Mouse (Mus musculus): Measurements from ENCODE around the gene Blm. TPM values are rescaled to one million over a fixed set of nuclear protein-coding genes. Genes with fewer than 3 reads are reported as not detected.

Blm gene
- polyA plus RNA-seq, 1 experiment from 2014 or later, result 23.3 TPM

DNA sequence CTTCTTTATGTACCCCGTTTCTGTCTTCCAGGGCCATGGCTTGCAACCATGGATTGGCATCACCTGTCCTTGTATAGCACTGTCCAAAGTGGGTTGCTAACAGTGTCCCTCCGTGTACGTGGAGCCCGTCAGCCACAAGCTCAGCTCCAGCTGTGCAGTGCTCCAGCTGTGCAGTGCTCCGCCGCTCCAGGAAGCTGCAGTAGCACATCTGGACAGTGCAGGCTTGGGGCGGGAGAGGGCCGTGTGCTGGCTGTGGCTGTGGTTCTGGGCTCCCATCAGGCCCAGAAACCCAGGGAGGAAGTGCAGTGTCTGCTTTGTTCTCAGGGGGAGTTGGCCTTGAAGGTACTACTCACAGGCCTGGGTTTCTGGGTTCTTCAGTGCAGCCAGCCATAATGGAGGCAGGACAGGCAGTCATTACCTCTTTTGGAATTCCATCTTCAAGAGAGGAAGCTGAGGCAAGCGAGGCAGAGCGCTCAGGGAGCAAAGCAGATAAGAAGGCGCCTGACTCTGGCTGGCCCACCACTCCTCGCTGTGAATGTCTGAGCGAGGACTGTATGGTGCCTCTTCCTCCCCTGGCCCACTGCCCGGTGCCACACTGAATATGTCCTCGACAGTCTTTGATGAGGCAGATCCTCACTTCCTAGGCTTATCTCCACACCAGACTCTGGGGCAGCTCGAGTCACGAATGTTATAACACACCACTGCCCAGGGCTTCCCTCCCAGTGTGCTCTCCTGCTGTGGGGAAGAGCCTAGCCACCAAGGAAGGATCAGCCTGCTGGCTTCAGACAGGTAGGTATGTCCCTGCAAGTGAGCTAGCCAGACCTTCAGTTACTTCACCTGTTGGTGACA lies 90.3 kb downstream of the Blm start:
- ATAC-seq (replicated peaks; ENCODE audit: low FRiP score, low TSS enrichment, low read depth) (no peak), DNase-seq (ENCODE audit: low spot score) (no peak)
- peaks cover 23% of the 10 kb centered on the region; the same call in 1 of the 2 replicates for H3K4me1 ChIP-seq (replicated peaks; ENCODE audit: control insufficient read depth, insufficient read depth, low read length)
- H3K27ac ChIP-seq (ENCODE audit: low read depth), result no peak overlapping the region
- H3K36me3 ChIP-seq (ENCODE audit: control insufficient read depth, insufficient read depth, low read length), result no peaks in the 10 kb centered on the region
- no peak overlapping the region for H3K4me3 ChIP-seq (ENCODE audit: low read depth, low read length)
- H3K27me3 ChIP-seq (replicated peaks; ENCODE audit: control insufficient read depth, insufficient read depth, low read length), result no peaks in the 10 kb centered on the region
- 58% methylated on average over 17 of the region's 17 CpGs for WGBS
- no peak overlapping the region for H3K9ac ChIP-seq (ENCODE audit: low read length)
- H3K9me3 ChIP-seq (ENCODE audit: control insufficient read depth, low read length), result no peaks in the 10 kb centered on the region
- no peak overlapping the region for H3K4me2 ChIP-seq (ENCODE audit: low read length)

DNA sequence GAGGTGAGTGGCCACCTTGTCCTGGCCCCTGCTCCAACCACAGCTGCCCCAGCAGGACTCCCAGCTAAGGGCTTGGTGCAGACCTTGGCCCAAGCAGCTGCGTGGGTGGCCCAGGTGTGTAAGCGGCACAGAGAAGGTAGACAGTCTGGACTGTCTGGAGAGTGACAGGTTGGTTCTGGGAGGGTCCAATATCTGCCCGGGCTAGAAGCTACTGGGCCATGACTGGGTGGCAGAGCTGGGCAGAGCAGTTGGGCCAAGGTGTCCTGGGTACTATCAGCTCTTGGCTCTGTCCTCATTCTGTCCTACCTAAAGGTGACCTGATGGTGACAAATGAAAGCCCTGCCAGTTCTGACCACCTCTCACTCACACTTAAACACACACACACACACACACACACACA lies 91.8 kb downstream of the Blm start:
- no peak overlapping the region for H3K4me3 ChIP-seq (ENCODE audit: low read depth, low read length)
- H3K27ac ChIP-seq (ENCODE audit: low read depth), result no peak overlapping the region
- DNase-seq (ENCODE audit: low spot score) (no peak), ATAC-seq (replicated peaks; ENCODE audit: low FRiP score, low TSS enrichment, low read depth) (no peak)
- H3K4me1 ChIP-seq (replicated peaks; ENCODE audit: control insufficient read depth, insufficient read depth, low read length), result peaks cover 30% of the 10 kb centered on the region; the same call in 1 of the 2 replicates
- WGBS, result 78% methylated on average over 3 of the region's 3 CpGs
- H3K9me3 ChIP-seq (ENCODE audit: control insufficient read depth, low read length), result no peaks in the 10 kb centered on the region
- no peak overlapping the region for H3K4me2 ChIP-seq (ENCODE audit: low read length)
- H3K27me3 ChIP-seq (replicated peaks; ENCODE audit: control insufficient read depth, insufficient read depth, low read length), result no peaks in the 10 kb centered on the region
- no peak overlapping the region for H3K9ac ChIP-seq (ENCODE audit: low read length)
- H3K36me3 ChIP-seq (ENCODE audit: control insufficient read depth, insufficient read depth, low read length), result no peaks in the 10 kb centered on the region

DNA sequence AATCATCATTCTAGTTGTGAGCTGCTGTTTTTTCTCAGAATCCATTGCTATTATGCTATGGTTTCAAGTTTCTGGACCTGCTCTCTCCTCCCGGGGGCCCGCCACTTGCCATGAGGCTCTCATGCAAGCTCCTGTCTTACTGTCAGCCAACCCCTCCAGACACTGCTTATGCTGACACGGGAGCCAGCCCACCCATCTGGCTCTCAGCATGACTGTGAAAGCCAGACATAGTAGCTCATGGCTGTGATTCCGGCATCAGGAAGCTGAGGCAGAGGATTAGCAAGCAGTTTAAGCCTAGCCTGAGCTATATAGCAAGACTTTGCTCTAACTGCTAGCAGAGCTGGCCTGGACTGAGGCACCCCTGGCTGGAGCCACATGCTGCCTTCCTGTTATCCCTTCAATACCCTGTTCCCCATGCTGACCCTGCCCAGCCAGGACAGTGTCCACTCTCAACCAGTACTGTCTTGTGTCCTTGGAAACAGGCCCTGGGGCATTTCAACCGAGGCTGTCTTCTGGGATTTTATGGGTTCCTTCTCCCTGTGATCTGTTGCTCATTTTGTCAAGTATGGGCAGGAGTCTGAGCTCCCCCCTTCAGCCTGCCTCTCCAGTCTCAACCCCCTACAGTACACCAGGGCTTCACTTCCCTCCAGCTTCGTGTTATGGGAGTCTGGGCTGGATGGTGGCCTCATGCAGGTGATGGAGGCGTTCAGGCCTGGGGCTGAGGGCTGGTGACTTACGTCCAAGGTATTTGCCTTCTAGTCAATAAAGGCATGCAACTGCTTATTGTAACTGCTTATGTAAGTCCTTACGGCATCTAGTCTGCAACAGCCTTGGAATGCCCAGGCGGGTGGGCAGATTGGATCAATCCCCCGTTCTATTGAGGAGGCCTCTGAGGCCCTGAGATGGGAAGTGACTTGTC lies 92.7 kb downstream of the Blm start:
- ATAC-seq (replicated peaks; ENCODE audit: low FRiP score, low TSS enrichment, low read depth) (no peak), DNase-seq (ENCODE audit: low spot score) (no peak)
- no peak overlapping the region for H3K4me3 ChIP-seq (ENCODE audit: low read depth, low read length)
- WGBS, result 53% methylated on average over 11 of the region's 11 CpGs
- H3K9ac ChIP-seq (ENCODE audit: low read length), result no peak overlapping the region
- no peaks in the 10 kb centered on the region for H3K9me3 ChIP-seq (ENCODE audit: control insufficient read depth, low read length)
- H3K4me1 ChIP-seq (replicated peaks; ENCODE audit: control insufficient read depth, insufficient read depth, low read length), result peaks cover 30% of the 10 kb centered on the region; the same call in 1 of the 2 replicates
- no peaks in the 10 kb centered on the region for H3K27me3 ChIP-seq (replicated peaks; ENCODE audit: control insufficient read depth, insufficient read depth, low read length)
- H3K36me3 ChIP-seq (ENCODE audit: control insufficient read depth, insufficient read depth, low read length), result no peaks in the 10 kb centered on the region
- no peak overlapping the region for H3K4me2 ChIP-seq (ENCODE audit: low read length)
- H3K27ac ChIP-seq (ENCODE audit: low read depth), result no peak overlapping the region

DNA sequence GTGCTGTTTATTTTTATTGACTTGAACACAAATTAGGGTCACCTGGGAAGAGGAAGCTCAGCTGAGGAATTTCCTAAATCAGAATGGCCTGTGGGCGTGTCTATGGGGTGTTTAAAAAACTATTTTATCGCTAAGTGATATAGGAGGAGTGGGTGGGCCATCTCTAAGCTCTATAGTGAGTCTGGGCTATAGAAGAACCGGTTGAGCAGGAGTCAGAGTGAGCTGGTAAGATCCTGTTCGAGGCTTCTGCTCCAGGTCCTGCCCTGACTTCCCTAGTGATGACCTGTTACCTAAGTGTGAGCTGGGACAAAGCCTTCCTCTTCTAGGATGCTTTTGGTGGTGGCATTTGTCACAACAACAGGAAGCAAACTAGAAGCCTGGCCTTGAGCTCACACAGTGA lies 94.2 kb downstream of the Blm start:
- Histone ChIP-seq H3K27me3 (replicated peaks; ENCODE audit: control insufficient read depth, insufficient read depth, low read length) (no peaks in the 10 kb centered on the region), H3K36me3 (ENCODE audit: control insufficient read depth, insufficient read depth, low read length) (no peaks in the 10 kb centered on the region), H3K4me3 (ENCODE audit: low read depth, low read length) (no peak overlapping the region), H3K9me3 (ENCODE audit: control insufficient read depth, low read length) (no peaks in the 10 kb centered on the region), H3K9ac (ENCODE audit: low read length) (no peak overlapping the region), H3K4me1 (replicated peaks; ENCODE audit: control insufficient read depth, insufficient read depth, low read length) (peaks cover 30% of the 10 kb centered on the region; the same call in 1 of the 2 replicates), H3K4me2 (ENCODE audit: low read length) (no peak overlapping the region), H3K27ac (ENCODE audit: low read depth) (no peak overlapping the region)
- DNase-seq (ENCODE audit: low spot score), result no peak
- WGBS, result 50% methylated on average over 4 of the region's 4 CpGs
- ATAC-seq (replicated peaks; ENCODE audit: low FRiP score, low TSS enrichment, low read depth), result no peak

DNA sequence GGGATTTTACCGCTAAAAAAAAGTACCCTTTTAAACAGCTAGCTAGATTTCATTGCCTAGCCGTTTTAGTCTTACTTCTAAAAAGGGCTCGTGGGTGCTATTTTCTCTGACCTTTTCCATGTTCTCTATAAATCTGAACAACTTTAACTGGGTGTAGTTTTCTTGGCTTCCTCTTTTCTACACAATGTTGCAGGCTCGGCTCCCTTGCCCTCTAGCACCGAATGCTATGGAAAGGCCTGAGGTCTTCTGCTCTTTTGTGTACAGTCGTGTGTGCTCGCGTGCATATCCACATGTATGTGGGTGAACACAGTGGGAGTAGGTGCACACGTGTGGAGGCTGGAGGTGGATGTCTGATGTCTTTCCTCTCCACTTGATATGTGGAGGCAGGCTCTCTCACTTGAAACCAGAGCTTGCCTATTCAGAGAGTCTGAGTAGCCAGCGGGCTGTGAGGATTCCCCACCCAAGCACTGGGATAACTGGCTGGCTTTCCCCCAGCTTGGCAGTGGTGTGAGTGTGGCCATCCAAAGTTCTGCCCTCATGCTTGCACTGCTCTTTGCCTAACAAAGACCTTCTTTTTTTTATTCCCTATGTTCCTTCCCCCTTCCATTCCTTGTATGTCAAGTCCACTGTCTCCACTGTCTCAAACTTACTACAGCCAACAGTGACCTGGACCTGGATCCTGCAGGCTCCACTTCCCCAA lies 95.0 kb downstream of the Blm start:
- no peaks in the 10 kb centered on the region for H3K36me3 ChIP-seq (ENCODE audit: control insufficient read depth, insufficient read depth, low read length)
- no peak for DNase-seq (ENCODE audit: low spot score)
- H3K4me3 ChIP-seq (ENCODE audit: low read depth, low read length), result no peak overlapping the region
- H3K27ac ChIP-seq (ENCODE audit: low read depth), result no peak overlapping the region
- H3K9me3 ChIP-seq (ENCODE audit: control insufficient read depth, low read length), result no peaks in the 10 kb centered on the region
- no peak overlapping the region for H3K9ac ChIP-seq (ENCODE audit: low read length)
- H3K4me2 ChIP-seq (ENCODE audit: low read length), result no peak overlapping the region
- H3K27me3 ChIP-seq (replicated peaks; ENCODE audit: control insufficient read depth, insufficient read depth, low read length), result no peaks in the 10 kb centered on the region
- H3K4me1 ChIP-seq (replicated peaks; ENCODE audit: control insufficient read depth, insufficient read depth, low read length), result peaks cover 23% of the 10 kb centered on the region; the same call in 1 of the 2 replicates
- ATAC-seq (replicated peaks; ENCODE audit: low FRiP score, low TSS enrichment, low read depth), result no peak
- WGBS, result 83% methylated on average over 10 of the region's 10 CpGs

DNA sequence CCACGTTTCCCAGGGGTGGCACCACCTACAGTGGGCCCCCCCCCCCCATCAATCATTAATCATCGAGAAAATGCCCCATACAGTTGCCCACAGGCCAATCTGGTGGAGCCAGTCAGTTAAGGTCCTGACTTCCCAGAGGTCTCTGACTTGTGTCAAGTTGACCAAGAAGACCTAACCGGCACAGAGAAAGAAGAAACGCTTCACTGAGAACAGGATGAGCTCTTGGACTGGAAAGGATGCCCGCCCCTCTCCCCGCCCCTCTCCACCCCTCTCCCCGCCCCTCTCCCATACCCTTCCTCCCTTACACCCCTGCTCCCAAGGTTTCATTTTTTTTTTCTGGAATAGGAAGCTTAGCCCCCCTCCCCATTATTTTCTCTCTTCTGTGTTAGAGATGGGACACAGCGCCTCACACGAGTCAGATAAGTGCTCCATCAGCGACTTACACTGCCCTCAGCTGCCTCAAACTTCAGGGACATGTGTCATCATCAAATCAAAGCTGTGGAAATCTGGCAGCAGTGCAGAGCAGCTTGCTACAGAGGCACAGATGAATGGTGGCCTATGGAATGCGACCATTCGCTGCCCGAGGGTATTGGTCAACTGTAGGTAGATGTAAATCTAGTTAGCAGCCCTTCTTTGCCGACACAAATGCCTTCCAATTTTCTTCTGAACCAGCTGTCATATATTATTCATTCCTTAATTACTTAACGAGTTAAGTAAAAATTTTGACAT lies 95.7 kb downstream of the Blm start:
- 41% methylated on average over 14 of the region's 15 CpGs for WGBS
- Histone ChIP-seq H3K9ac (ENCODE audit: low read length) (no peak overlapping the region), H3K27me3 (replicated peaks; ENCODE audit: control insufficient read depth, insufficient read depth, low read length) (no peaks in the 10 kb centered on the region), H3K36me3 (ENCODE audit: control insufficient read depth, insufficient read depth, low read length) (no peaks in the 10 kb centered on the region), H3K27ac (ENCODE audit: low read depth) (no peak overlapping the region), H3K4me2 (ENCODE audit: low read length) (peak overlapping the region; percentile 20; the same call in 1 of the 2 replicates), H3K4me3 (ENCODE audit: low read depth, low read length) (no peak overlapping the region), H3K9me3 (ENCODE audit: control insufficient read depth, low read length) (no peaks in the 10 kb centered on the region), H3K4me1 (replicated peaks; ENCODE audit: control insufficient read depth, insufficient read depth, low read length) (peaks cover 16% of the 10 kb centered on the region; the same call in 1 of the 2 replicates)
- ATAC-seq (replicated peaks; ENCODE audit: low FRiP score, low TSS enrichment, low read depth) (no peak), DNase-seq (ENCODE audit: low spot score) (no peak)

DNA sequence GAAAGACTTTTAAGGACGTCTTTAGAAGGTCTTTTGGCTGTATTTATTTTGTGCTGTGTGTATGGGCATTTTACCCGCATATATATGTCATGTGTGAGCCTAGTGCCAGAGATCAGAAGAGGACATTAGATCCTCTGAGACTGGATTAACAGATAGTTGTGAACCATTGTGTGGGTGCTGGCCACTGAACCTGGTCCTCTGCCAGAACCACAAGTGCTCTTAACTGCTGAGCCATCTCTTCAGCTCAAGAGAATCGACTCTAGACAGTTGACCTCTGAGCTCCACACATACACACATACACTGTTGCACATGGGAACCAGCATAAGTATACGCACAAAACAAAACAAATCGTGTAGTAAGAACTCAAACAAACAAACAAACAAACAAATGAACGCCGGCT lies 98.3 kb downstream of the Blm start:
- Histone ChIP-seq H3K9me3 (ENCODE audit: control insufficient read depth, low read length) (no peaks in the 10 kb centered on the region), H3K4me2 (ENCODE audit: low read length) (no peak overlapping the region), H3K27ac (ENCODE audit: low read depth) (no peak overlapping the region), H3K9ac (ENCODE audit: low read length) (no peak overlapping the region), H3K36me3 (ENCODE audit: control insufficient read depth, insufficient read depth, low read length) (no peaks in the 10 kb centered on the region), H3K4me3 (ENCODE audit: low read depth, low read length) (no peak overlapping the region), H3K4me1 (replicated peaks; ENCODE audit: control insufficient read depth, insufficient read depth, low read length) (peaks cover 7% of the 10 kb centered on the region; the same call in 1 of the 2 replicates), H3K27me3 (replicated peaks; ENCODE audit: control insufficient read depth, insufficient read depth, low read length) (no peaks in the 10 kb centered on the region)
- no peak for DNase-seq (ENCODE audit: low spot score)
- 81% methylated on average over 7 of the region's 7 CpGs for WGBS
- no peak for ATAC-seq (replicated peaks; ENCODE audit: low FRiP score, low TSS enrichment, low read depth)

DNA sequence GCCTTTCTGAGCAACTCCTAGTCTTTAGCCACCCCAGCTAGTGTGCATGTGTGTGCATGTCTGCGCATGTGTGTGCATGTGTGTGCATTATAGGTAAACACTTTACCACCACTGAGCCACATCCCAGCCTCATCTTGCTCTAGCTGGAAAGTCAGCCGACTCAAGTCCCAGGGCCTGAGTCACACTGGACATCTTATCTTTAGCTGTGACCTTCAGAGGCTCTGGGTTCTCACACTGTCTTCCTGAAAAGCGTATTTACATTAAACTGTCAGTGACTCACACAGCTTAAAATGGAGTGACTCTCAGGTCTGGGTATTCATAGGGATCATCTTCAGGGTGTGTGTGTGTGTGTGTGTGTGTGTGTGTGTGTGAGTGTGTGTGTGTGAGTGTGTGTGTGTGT lies 99.3 kb downstream of the Blm start:
- peaks cover 7% of the 10 kb centered on the region; the same call in 1 of the 2 replicates for H3K4me1 ChIP-seq (replicated peaks; ENCODE audit: control insufficient read depth, insufficient read depth, low read length)
- no peak overlapping the region for H3K4me3 ChIP-seq (ENCODE audit: low read depth, low read length)
- ATAC-seq (replicated peaks; ENCODE audit: low FRiP score, low TSS enrichment, low read depth), result no peak
- WGBS, result 45% methylated on average over 3 of the region's 3 CpGs
- H3K9ac ChIP-seq (ENCODE audit: low read length), result no peak overlapping the region
- H3K36me3 ChIP-seq (ENCODE audit: control insufficient read depth, insufficient read depth, low read length), result no peaks in the 10 kb centered on the region
- H3K9me3 ChIP-seq (ENCODE audit: control insufficient read depth, low read length), result no peaks in the 10 kb centered on the region
- no peak for DNase-seq (ENCODE audit: low spot score)
- H3K27ac ChIP-seq (ENCODE audit: low read depth), result no peak overlapping the region
- no peaks in the 10 kb centered on the region for H3K27me3 ChIP-seq (replicated peaks; ENCODE audit: control insufficient read depth, insufficient read depth, low read length)
- H3K4me2 ChIP-seq (ENCODE audit: low read length), result no peak overlapping the region
